Mouse (Mus musculus): ENCODE data around the gene Fosl2. TPM values are rescaled to one million over a fixed set of nuclear protein-coding genes. Genes with fewer than 3 reads are reported as not detected.
"Not testable (repeated sequence)": the region's sequence is repeated elsewhere in the genome, so short reads cannot be mapped to it uniquely, and the experiment has no call there.

Fosl2 gene
- polyA plus RNA-seq, 1 experiment from 2014 or later, result 0.61 TPM

GRCm38 (mm10) chr5:32153791-32154490 lies 18.3 kb downstream of the Fosl2 start:
- H3K9ac ChIP-seq, result no peak overlapping the region
- H3K4me3 ChIP-seq, result peak overlapping the region; percentile 16
- no peaks in the 10 kb centered on the region for H3K9me3 ChIP-seq
- no peak overlapping the region for H3K27ac ChIP-seq (replicated peaks)
- no peak for ATAC-seq (ENCODE audit: low FRiP score, low read depth)
- 0 out of 2 replicates have a peak, but pooled peaks cover 4% of the 10 kb centered on the region for H3K4me1 ChIP-seq (replicated peaks)
- H3K27me3 ChIP-seq, result peaks cover 4% of the 10 kb centered on the region; the same call in 1 of the 2 replicates
- no peaks in the 10 kb centered on the region for H3K36me3 ChIP-seq
- 53% methylated on average over 17 of the region's 17 CpGs for WGBS
- H3K4me2 ChIP-seq, result peak overlapping the region; percentile 49

GRCm38 (mm10) chr5:32154931-32155688 lies 19.5 kb downstream of the Fosl2 start:
- Histone ChIP-seq H3K27me3 (peaks cover 4% of the 10 kb centered on the region; the same call in 1 of the 2 replicates), H3K36me3 (no peaks in the 10 kb centered on the region), H3K4me2 (no peak overlapping the region), H3K4me3 (no peak overlapping the region), H3K4me1 (replicated peaks) (0 out of 2 replicates have a peak, but pooled peaks cover 4% of the 10 kb centered on the region), H3K9me3 (no peaks in the 10 kb centered on the region), H3K9ac (no peak overlapping the region), H3K27ac (replicated peaks) (no peak overlapping the region)
- WGBS, result 81% methylated on average over 9 of the region's 9 CpGs
- no peak for ATAC-seq (ENCODE audit: low FRiP score, low read depth)

GRCm38 (mm10) chr5:32155927-32156326 lies 20.3 kb downstream of the Fosl2 start:
- no peak for ATAC-seq (ENCODE audit: low FRiP score, low read depth)
- H3K9ac ChIP-seq, result no peak overlapping the region
- H3K4me1 ChIP-seq (replicated peaks), result 0 out of 2 replicates have a peak, but pooled peaks cover 4% of the 10 kb centered on the region
- H3K36me3 ChIP-seq, result no peaks in the 10 kb centered on the region
- peaks cover 4% of the 10 kb centered on the region; the same call in 1 of the 2 replicates for H3K27me3 ChIP-seq
- H3K4me3 ChIP-seq, result no peak overlapping the region
- 88% methylated on average over 3 of the region's 3 CpGs for WGBS
- H3K9me3 ChIP-seq, result no peaks in the 10 kb centered on the region
- H3K4me2 ChIP-seq, result no peak overlapping the region
- H3K27ac ChIP-seq (replicated peaks), result no peak overlapping the region

GRCm38 (mm10) chr5:32163478-32164043 lies 28.0 kb downstream of the Fosl2 start:
- H3K4me1 ChIP-seq (replicated peaks), result no peaks in the 10 kb centered on the region
- H3K4me2 ChIP-seq, result no peak overlapping the region
- no peak overlapping the region for H3K9ac ChIP-seq
- no peak overlapping the region for H3K4me3 ChIP-seq
- no peak for ATAC-seq (ENCODE audit: low FRiP score, low read depth)
- WGBS, result 95% methylated on average over 3 of the region's 3 CpGs
- H3K36me3 ChIP-seq, result no peaks in the 10 kb centered on the region
- no peaks in the 10 kb centered on the region for H3K27me3 ChIP-seq
- no peak overlapping the region for H3K27ac ChIP-seq (replicated peaks)
- no peaks in the 10 kb centered on the region for H3K9me3 ChIP-seq

- no peak for ATAC-seq (ENCODE audit: low FRiP score, low read depth)
- H3K9me3 ChIP-seq, result no peaks in the 10 kb centered on the region
- WGBS, result 79% methylated on average over 2 of the region's 2 CpGs
- H3K4me3 ChIP-seq, result no peak overlapping the region
- H3K4me2 ChIP-seq, result no peak overlapping the region
- no peaks in the 10 kb centered on the region for H3K36me3 ChIP-seq
- H3K27ac ChIP-seq (replicated peaks), result no peak overlapping the region
- no peaks in the 10 kb centered on the region for H3K4me1 ChIP-seq (replicated peaks)
- no peak overlapping the region for H3K9ac ChIP-seq
- no peaks in the 10 kb centered on the region for H3K27me3 ChIP-seq
These were observed 36.6 kb downstream of the Fosl2 start for GRCm38 (mm10) chr5:32172188-32172587.

- Histone ChIP-seq H3K4me1 (replicated peaks) (no peaks in the 10 kb centered on the region), H3K9me3 (no peaks in the 10 kb centered on the region), H3K27me3 (no peaks in the 10 kb centered on the region), H3K4me3 (no peak overlapping the region), H3K9ac (no peak overlapping the region), H3K36me3 (no peaks in the 10 kb centered on the region), H3K4me2 (no peak overlapping the region), H3K27ac (replicated peaks) (no peak overlapping the region)
- ATAC-seq (ENCODE audit: low FRiP score, low read depth), result no peak
- 88% methylated on average over 2 of the region's 2 CpGs for WGBS
These were observed 41.2 kb downstream of the Fosl2 start for GRCm38 (mm10) chr5:32176800-32177199.

DNA sequence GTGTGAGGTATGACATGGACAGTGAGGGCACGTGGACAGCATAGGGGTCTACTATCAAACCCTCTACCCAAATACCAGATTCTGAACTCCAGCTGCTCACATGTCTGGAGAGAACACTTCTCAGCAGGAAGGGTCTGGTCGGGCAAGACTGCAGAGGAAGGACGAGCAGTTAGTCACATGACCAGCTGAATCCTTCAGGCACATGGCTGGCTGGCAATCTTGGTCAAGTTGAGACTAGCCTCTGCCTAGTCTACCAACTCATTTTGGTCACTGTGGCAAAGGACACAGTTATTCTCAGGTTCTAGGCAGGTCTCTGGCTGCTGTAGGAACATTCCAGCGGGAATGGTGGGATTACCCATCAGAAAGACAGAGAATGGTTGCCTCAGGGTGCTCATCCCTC lies 42.1 kb downstream of the Fosl2 start:
- ATAC-seq (ENCODE audit: low FRiP score, low read depth), result no peak
- H3K4me3 ChIP-seq, result no peak overlapping the region
- H3K27ac ChIP-seq (replicated peaks), result no peak overlapping the region
- H3K9ac ChIP-seq, result no peak overlapping the region
- H3K36me3 ChIP-seq, result no peaks in the 10 kb centered on the region
- H3K4me1 ChIP-seq (replicated peaks), result no peaks in the 10 kb centered on the region
- H3K4me2 ChIP-seq, result no peak overlapping the region
- 80% methylated on average over 4 of the region's 4 CpGs for WGBS
- no peaks in the 10 kb centered on the region for H3K27me3 ChIP-seq
- H3K9me3 ChIP-seq, result no peaks in the 10 kb centered on the region

DNA sequence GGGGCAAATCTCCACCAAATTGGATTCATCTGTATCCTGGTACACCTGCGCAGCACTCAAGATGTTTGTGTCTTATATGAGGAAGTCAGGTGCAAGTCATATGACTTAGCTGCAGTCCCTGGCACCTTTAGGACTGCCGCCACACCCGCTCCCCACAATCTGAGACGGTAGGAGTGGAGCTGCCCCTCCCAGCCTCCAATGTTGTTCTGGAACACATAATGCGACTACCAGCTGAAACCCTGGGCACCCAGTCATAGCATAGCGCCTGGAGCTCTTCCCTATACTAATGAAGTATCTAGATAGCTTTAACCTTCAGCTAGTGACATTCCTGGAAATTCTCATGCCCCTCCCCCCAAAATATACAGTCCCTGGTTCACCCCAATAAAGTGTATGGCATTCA lies 43.1 kb downstream of the Fosl2 start:
- H3K4me3 ChIP-seq; H3K27me3 ChIP-seq; ATAC-seq (ENCODE audit: low FRiP score, low read depth); H3K27ac ChIP-seq (replicated peaks); H3K36me3 ChIP-seq; H3K9ac ChIP-seq; H3K9me3 ChIP-seq; H3K4me1 ChIP-seq (replicated peaks); H3K4me2 ChIP-seq: not testable (repeated sequence)
- WGBS, result 83% methylated on average over 5 of the region's 6 CpGs

- Histone ChIP-seq H3K9me3 (no peaks in the 10 kb centered on the region), H3K27me3 (no peaks in the 10 kb centered on the region), H3K4me2 (no peak overlapping the region), H3K4me3 (no peak overlapping the region), H3K9ac (no peak overlapping the region), H3K27ac (replicated peaks) (no peak overlapping the region), H3K4me1 (replicated peaks) (no peaks in the 10 kb centered on the region), H3K36me3 (no peaks in the 10 kb centered on the region)
- ATAC-seq (ENCODE audit: low FRiP score, low read depth), result no peak
- WGBS, result 79% methylated on average over 4 of the region's 4 CpGs
These were observed 47.5 kb downstream of the Fosl2 start for GRCm38 (mm10) chr5:32182885-32183629.

DNA sequence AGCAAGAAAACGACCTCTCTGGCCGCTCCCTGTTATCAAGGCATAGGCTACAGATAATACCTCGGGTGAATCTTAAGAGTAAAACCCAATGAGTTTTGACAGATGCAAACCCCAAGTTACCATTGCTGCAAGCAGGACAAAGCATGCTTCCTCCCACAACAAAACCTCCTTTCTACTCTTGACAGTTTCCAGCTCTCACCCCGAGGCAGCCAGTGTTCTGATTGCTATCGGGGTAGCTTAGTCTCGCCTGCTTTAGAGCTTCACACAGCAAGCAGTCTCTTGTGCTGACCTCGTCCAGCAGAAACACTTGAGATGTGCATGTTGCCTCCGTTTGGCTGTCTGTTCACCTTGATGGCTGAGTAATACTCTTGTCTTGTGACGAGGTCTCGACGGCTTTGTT lies 52.1 kb downstream of the Fosl2 start:
- no peaks in the 10 kb centered on the region for H3K27me3 ChIP-seq
- H3K9ac ChIP-seq, result no peak overlapping the region
- no peak overlapping the region for H3K4me3 ChIP-seq
- H3K4me2 ChIP-seq, result no peak overlapping the region
- no peaks in the 10 kb centered on the region for H3K4me1 ChIP-seq (replicated peaks)
- no peaks in the 10 kb centered on the region for H3K9me3 ChIP-seq
- no peak for ATAC-seq (ENCODE audit: low FRiP score, low read depth)
- 65% methylated on average over 11 of the region's 11 CpGs for WGBS
- H3K27ac ChIP-seq (replicated peaks), result no peak overlapping the region
- H3K36me3 ChIP-seq, result no peaks in the 10 kb centered on the region

GRCm38 (mm10) chr5:32191259-32191658 lies 55.7 kb downstream of the Fosl2 start:
- Histone ChIP-seq H3K36me3 (no peaks in the 10 kb centered on the region), H3K27me3 (no peaks in the 10 kb centered on the region), H3K4me1 (replicated peaks) (no peaks in the 10 kb centered on the region), H3K9me3 (no peaks in the 10 kb centered on the region), H3K27ac (replicated peaks) (no peak overlapping the region), H3K4me2 (no peak overlapping the region), H3K9ac (no peak overlapping the region), H3K4me3 (no peak overlapping the region)
- 88% methylated on average over 5 of the region's 5 CpGs for WGBS
- ATAC-seq (ENCODE audit: low FRiP score, low read depth), result no peak
